Mouse (Mus musculus): ENCODE measurements around the gene Nav1. TPM values are rescaled to one million over a fixed set of nuclear protein-coding genes. Genes with fewer than 3 reads are reported as not detected.

Nav1 gene
- polyA plus RNA-seq, 1 experiment from 2014 or later = 25.6 TPM

DNA sequence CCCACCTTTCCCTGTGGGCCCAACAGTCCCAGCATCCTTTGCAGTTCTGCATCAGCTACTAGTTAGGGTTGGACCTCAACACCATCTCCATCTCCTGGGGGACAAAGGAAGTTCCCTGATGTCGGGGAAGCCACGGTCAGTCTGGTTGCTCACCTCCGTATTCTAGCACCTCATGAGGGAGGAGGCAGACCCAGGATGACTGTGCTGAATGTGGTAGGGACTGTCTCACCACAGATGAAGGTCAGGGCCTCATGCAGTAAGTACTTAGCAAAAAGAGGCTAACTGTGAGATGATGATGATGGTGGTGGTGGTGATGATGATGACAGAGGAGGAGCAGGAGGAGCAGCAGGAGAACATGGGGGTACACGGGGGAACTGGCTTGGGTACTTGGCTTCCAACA, 73.0 kb downstream of the Nav1 start:
- H3K27ac ChIP-seq (ENCODE audit: low read length) = no peak overlapping the region
- no peak overlapping the region for H3K9ac ChIP-seq (replicated peaks; ENCODE audit: low read depth, low read length)
- no peak overlapping the region for H3K4me2 ChIP-seq (replicated peaks; ENCODE audit: low read depth, low read length)
- H3K4me1 ChIP-seq (ENCODE audit: control insufficient read depth, insufficient read depth, low read length) = peaks cover 29% of the 10 kb centered on the region
- 86% methylated on average over 4 of the region's 4 CpGs for WGBS
- no peaks in the 10 kb centered on the region for H3K9me3 ChIP-seq (ENCODE audit: control insufficient read depth, low read depth, low read length)
- ATAC-seq (ENCODE audit: insufficient number of reproducible peaks, insufficient read depth, low FRiP score, low read depth) = no peak
- no peaks in the 10 kb centered on the region for H3K27me3 ChIP-seq (ENCODE audit: control insufficient read depth, insufficient read depth, low read length)
- H3K36me3 ChIP-seq (ENCODE audit: control insufficient read depth, insufficient read depth, low read length) = peaks cover 3% of the 10 kb centered on the region; the same call in 1 of the 2 replicates
- no peak overlapping the region for H3K4me3 ChIP-seq (ENCODE audit: low read depth, low read length)

DNA sequence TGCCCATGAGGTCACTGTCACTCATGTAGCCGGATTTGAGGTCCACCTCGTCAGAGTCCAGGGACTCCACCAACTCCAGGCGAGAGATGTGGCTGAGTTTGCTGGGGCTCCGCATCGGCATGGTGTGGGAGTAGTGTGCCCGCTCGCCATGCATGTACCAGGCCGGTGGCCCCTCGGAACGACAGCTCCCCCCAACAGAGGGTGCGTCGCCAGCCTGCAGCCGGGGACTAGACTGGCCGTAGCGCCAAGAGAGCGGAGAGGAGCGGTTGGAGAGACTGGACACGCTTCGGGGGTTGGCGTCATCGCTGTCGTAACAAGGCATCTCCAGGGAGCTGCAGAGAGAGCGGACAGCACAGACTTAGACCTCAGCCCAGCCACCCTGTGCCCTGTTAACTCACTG, 74.7 kb downstream of the Nav1 start:
- Histone ChIP-seq H3K4me1 (ENCODE audit: control insufficient read depth, insufficient read depth, low read length) (peaks cover 23% of the 10 kb centered on the region), H3K9ac (replicated peaks; ENCODE audit: low read depth, low read length) (no peak overlapping the region), H3K4me2 (replicated peaks; ENCODE audit: low read depth, low read length) (no peak overlapping the region), H3K9me3 (ENCODE audit: control insufficient read depth, low read depth, low read length) (no peaks in the 10 kb centered on the region), H3K4me3 (ENCODE audit: low read depth, low read length) (no peak overlapping the region), H3K27ac (ENCODE audit: low read length) (no peak overlapping the region), H3K36me3 (ENCODE audit: control insufficient read depth, insufficient read depth, low read length) (peaks cover 3% of the 10 kb centered on the region; the same call in 1 of the 2 replicates), H3K27me3 (ENCODE audit: control insufficient read depth, insufficient read depth, low read length) (no peaks in the 10 kb centered on the region)
- no peak for ATAC-seq (ENCODE audit: insufficient number of reproducible peaks, insufficient read depth, low FRiP score, low read depth)
- 93% methylated on average over 23 of the region's 23 CpGs for WGBS

DNA sequence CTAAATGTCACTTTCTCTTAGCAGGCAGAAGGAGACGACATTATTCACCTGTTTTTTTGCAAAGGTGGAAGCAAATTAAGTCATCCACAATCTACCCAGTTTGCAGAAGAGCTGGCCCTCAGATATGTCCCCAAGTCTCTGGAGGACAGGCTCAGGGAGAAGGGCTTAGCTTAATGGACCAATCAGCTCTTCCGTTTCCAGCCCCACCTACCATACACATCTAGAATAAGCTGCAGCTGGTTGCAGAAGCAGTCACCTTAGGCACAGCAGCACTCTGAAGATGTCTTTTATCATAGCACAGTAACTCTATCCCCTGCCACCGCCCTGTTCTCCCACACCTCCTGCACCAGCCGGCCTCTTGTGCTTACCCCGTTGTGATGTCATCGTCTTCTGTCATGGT, 75.1 kb downstream of the Nav1 start:
- Histone ChIP-seq H3K27ac (ENCODE audit: low read length) (no peak overlapping the region; the same call in 1 of the 2 replicates), H3K4me2 (replicated peaks; ENCODE audit: low read depth, low read length) (no peak overlapping the region)
- no peak for ATAC-seq (ENCODE audit: insufficient number of reproducible peaks, insufficient read depth, low FRiP score, low read depth)

DNA sequence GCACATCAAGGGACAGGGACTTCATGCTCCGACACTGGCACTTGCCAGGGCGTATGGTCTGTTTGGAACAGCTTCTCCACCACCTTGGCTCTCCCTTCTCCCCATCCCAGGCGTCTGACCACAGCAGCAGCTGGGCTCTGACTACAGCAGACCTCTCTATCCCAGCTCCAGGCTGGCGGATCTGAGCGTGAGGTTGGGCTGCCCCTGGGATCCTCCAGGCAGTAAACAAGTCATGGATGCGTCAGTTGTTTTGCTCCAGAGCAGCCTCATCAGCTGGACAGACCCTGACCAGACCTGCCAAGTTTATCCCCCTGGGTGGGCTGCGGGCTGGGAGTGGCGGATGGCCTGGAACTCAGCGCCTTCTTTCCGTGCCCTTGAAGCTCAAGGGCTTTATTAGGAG, 76.0 kb downstream of the Nav1 start:
- 39% methylated on average over 10 of the region's 10 CpGs for WGBS
- Histone ChIP-seq H3K9me3 (ENCODE audit: control insufficient read depth, low read depth, low read length) (no peaks in the 10 kb centered on the region), H3K27ac (ENCODE audit: low read length) (peak overlapping the region; percentile 34; the same call in 1 of the 2 replicates), H3K27me3 (ENCODE audit: control insufficient read depth, insufficient read depth, low read length) (no peaks in the 10 kb centered on the region), H3K36me3 (ENCODE audit: control insufficient read depth, insufficient read depth, low read length) (peaks cover 3% of the 10 kb centered on the region; the same call in 1 of the 2 replicates), H3K4me2 (replicated peaks; ENCODE audit: low read depth, low read length) (no peak overlapping the region), H3K4me1 (ENCODE audit: control insufficient read depth, insufficient read depth, low read length) (peaks cover 16% of the 10 kb centered on the region; the same call in 1 of the 2 replicates), H3K4me3 (ENCODE audit: low read depth, low read length) (no peak overlapping the region), H3K9ac (replicated peaks; ENCODE audit: low read depth, low read length) (no peak overlapping the region)
- ATAC-seq (ENCODE audit: insufficient number of reproducible peaks, insufficient read depth, low FRiP score, low read depth) = no peak

More for the DNA sequence above, 75.1 kb downstream of the Nav1 start:
- no peaks in the 10 kb centered on the region for H3K27me3 ChIP-seq (ENCODE audit: control insufficient read depth, insufficient read depth, low read length)
- no peak overlapping the region for H3K9ac ChIP-seq (replicated peaks; ENCODE audit: low read depth, low read length)
- no peak overlapping the region for H3K4me3 ChIP-seq (ENCODE audit: low read depth, low read length)
- peaks cover 23% of the 10 kb centered on the region for H3K4me1 ChIP-seq (ENCODE audit: control insufficient read depth, insufficient read depth, low read length)
- H3K9me3 ChIP-seq (ENCODE audit: control insufficient read depth, low read depth, low read length) = no peaks in the 10 kb centered on the region
- WGBS = 80% methylated on average over 6 of the region's 6 CpGs
- peaks cover 3% of the 10 kb centered on the region; the same call in 1 of the 2 replicates for H3K36me3 ChIP-seq (ENCODE audit: control insufficient read depth, insufficient read depth, low read length)

DNA sequence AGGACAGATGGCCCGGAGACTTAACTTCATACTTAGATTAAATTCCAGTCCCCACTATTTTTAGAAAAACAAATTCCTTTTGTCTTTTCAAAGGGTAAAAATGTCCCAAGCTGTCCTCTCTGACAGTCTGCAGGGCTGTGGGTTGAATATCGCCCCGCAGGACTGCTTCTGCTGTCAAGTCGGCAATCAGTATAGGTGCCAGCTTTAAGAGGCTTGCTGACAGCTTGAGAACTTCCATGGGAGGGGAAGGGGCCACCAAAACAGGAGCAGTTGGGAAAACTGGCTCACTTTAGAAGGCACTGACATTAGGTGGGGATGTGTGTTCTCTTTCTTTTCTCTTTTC, 82.6 kb downstream of the Nav1 start:
- no peak for ATAC-seq (ENCODE audit: insufficient number of reproducible peaks, insufficient read depth, low FRiP score, low read depth)
- 34% methylated on average over 4 of the region's 4 CpGs for WGBS
- peak overlapping the region; percentile 22; the same call in 1 of the 2 replicates for H3K4me2 ChIP-seq (replicated peaks; ENCODE audit: low read depth, low read length)
- no peaks in the 10 kb centered on the region for H3K9me3 ChIP-seq (ENCODE audit: control insufficient read depth, low read depth, low read length)
- no peak overlapping the region for H3K4me3 ChIP-seq (ENCODE audit: low read depth, low read length)
- peaks cover 20% of the 10 kb centered on the region for H3K4me1 ChIP-seq (ENCODE audit: control insufficient read depth, insufficient read depth, low read length)
- H3K36me3 ChIP-seq (ENCODE audit: control insufficient read depth, insufficient read depth, low read length) = no peaks in the 10 kb centered on the region
- H3K27me3 ChIP-seq (ENCODE audit: control insufficient read depth, insufficient read depth, low read length) = no peaks in the 10 kb centered on the region
- peak overlapping the region; percentile 85 for H3K27ac ChIP-seq (ENCODE audit: low read length)
- no peak overlapping the region for H3K9ac ChIP-seq (replicated peaks; ENCODE audit: low read depth, low read length)

DNA sequence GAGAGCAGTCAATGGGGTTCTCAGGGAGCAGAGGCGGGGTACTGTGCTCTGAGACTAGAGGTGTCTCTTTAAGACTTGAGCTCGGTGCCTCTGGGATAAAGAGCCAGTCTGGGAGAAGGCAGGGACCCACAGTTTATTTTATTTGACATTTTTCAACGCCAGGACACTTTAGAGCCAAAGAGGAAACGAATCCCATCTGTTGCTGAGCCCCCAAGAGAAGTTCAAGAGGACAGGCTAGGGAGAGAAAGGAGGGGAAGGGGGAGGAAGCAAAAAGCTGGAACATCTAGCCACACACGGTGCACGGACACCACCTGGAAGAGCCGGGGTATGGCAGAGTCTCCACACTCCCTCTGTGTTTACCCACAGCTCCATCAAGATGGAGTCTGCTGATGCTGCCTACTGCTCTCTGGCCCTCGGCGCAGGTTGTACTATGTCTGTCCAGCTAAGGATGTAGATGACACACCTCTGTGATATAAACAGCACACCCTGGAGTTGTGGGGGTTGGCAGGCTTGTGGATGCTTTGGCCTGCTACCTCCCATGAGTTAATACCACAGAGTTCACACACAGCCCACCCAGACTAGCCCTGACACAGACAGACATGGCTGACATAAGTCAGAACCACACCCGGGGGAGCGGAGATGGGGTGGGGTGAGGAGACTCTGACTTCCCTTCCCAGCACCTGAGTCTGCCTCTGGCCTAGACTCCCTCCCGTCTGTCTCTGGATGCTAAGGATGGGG, 83.1 kb downstream of the Nav1 start:
- H3K4me3 ChIP-seq (ENCODE audit: low read depth, low read length) = no peak overlapping the region
- H3K4me2 ChIP-seq (replicated peaks; ENCODE audit: low read depth, low read length) = peak overlapping the region; percentile 22; the same call in 1 of the 2 replicates
- WGBS = 21% methylated on average over 12 of the region's 12 CpGs
- no peaks in the 10 kb centered on the region for H3K27me3 ChIP-seq (ENCODE audit: control insufficient read depth, insufficient read depth, low read length)
- H3K27ac ChIP-seq (ENCODE audit: low read length) = peak overlapping the region; percentile 85
- H3K4me1 ChIP-seq (ENCODE audit: control insufficient read depth, insufficient read depth, low read length) = peaks cover 20% of the 10 kb centered on the region
- no peaks in the 10 kb centered on the region for H3K36me3 ChIP-seq (ENCODE audit: control insufficient read depth, insufficient read depth, low read length)
- H3K9ac ChIP-seq (replicated peaks; ENCODE audit: low read depth, low read length) = no peak overlapping the region
- peak; percentile 57; the same call in 1 of the 2 replicates for ATAC-seq (ENCODE audit: insufficient number of reproducible peaks, insufficient read depth, low FRiP score, low read depth)
- no peaks in the 10 kb centered on the region for H3K9me3 ChIP-seq (ENCODE audit: control insufficient read depth, low read depth, low read length)

DNA sequence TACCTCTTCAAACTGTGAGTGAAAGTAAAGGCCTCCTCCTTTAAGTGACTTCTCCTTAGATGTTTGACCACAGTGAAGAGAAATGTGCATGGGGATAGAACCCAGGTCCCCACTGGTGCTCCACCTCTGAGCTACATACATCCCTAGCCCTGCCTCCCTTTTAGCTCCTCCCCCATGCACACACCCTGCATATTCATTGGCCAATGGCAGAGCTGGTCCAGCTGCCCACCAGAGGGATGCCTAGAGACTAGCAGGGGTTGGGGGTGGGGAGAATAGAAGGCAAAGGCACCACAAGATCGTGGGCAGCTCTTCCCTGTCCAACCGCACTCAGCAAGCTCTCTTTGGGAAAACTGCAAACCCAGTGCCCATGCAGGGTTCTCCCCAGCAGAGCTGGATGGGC, 83.8 kb downstream of the Nav1 start:
- Histone ChIP-seq H3K4me3 (ENCODE audit: low read depth, low read length) (no peak overlapping the region), H3K27me3 (ENCODE audit: control insufficient read depth, insufficient read depth, low read length) (no peaks in the 10 kb centered on the region), H3K4me1 (ENCODE audit: control insufficient read depth, insufficient read depth, low read length) (peaks cover 20% of the 10 kb centered on the region), H3K9me3 (ENCODE audit: control insufficient read depth, low read depth, low read length) (no peaks in the 10 kb centered on the region), H3K27ac (ENCODE audit: low read length) (peak overlapping the region; percentile 85; the same call in 1 of the 2 replicates), H3K36me3 (ENCODE audit: control insufficient read depth, insufficient read depth, low read length) (no peaks in the 10 kb centered on the region), H3K9ac (replicated peaks; ENCODE audit: low read depth, low read length) (no peak overlapping the region), H3K4me2 (replicated peaks; ENCODE audit: low read depth, low read length) (no peak overlapping the region)
- 55% methylated on average over 2 of the region's 2 CpGs for WGBS
- ATAC-seq (ENCODE audit: insufficient number of reproducible peaks, insufficient read depth, low FRiP score, low read depth) = no peak

DNA sequence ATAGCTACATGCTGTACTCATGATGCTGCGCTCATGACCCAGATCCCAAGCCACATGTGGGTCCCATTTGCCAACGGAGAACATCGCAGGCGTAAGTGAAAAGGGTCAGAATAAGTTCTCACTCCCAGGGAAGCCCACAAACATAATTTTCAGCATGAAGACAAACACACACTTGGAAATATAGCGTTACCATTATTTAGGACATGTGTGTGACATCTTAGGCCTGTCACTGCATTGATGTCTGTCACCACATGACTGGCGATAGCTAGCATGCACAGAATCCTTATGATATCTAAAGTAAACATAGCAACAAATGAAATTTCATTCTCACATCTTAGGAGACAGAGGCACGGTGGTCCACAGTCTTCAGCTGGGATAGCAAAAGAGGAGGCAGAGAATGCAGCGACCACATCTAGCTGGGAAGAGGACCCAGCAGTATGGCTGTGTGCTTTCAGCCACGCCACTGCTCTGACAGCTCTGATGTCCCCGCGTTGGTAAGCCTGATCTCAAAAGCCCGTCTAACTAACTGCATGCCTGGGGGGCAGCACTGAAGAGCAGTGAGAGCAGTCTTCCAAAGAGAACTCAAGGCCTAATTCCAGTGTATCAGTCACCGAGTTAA, 86.4 kb downstream of the Nav1 start:
- WGBS = 83% methylated on average over 13 of the region's 13 CpGs
- no peak overlapping the region for H3K9ac ChIP-seq (replicated peaks; ENCODE audit: low read depth, low read length)
- H3K4me1 ChIP-seq (ENCODE audit: control insufficient read depth, insufficient read depth, low read length) = peaks cover 32% of the 10 kb centered on the region
- no peaks in the 10 kb centered on the region; the same call in 1 of the 2 replicates for H3K36me3 ChIP-seq (ENCODE audit: control insufficient read depth, insufficient read depth, low read length)
- H3K9me3 ChIP-seq (ENCODE audit: control insufficient read depth, low read depth, low read length) = no peaks in the 10 kb centered on the region
- no peak overlapping the region for H3K4me3 ChIP-seq (ENCODE audit: low read depth, low read length)
- H3K27ac ChIP-seq (ENCODE audit: low read length) = no peak overlapping the region
- H3K27me3 ChIP-seq (ENCODE audit: control insufficient read depth, insufficient read depth, low read length) = no peaks in the 10 kb centered on the region
- H3K4me2 ChIP-seq (replicated peaks; ENCODE audit: low read depth, low read length) = no peak overlapping the region
- ATAC-seq (ENCODE audit: insufficient number of reproducible peaks, insufficient read depth, low FRiP score, low read depth) = no peak
